Mouse (Mus musculus): ENCODE measurements at regions not wholly inside any gene's neighbourhood (a gene's known extent, or its start where the extent isn't known, plus 50 kb on each side); places are given as distances from the start of the nearest gene placed in this dataset.

- in situ Hi-C loops (cut with MboI; ENCODE audit: low pct_ligation_motif_present, low pct_unique_long_range_greater_than_20kb, low sequenced_read_pairs): loop anchor here (25.0 kb wide), 1 partner anchor 1514 kb away; no protein-coding TSS in a partner anchor
Observed at GRCm38 (mm10) chr2:159072997-159073690, 278.5 kb downstream of the Dhx35 start.

GRCm38 (mm10) chr2:159079836-159080235 lies 285.2 kb downstream of the Dhx35 start:
- no peak overlapping the region for H3K27ac ChIP-seq (ENCODE audit: insufficient read depth, low read depth)
- dilution Hi-C loops (cut with MboI; ENCODE audit: extremely low pct_ligation_motif_present, extremely low pct_unique_long_range_greater_than_20kb, low sequenced_read_pairs): no loop called here

More at GRCm38 (mm10) chr2:159072997-159073690, 278.5 kb downstream of the Dhx35 start:
- Histone ChIP-seq H3K27me3 (replicated peaks) (no peaks in the 10 kb centered on the region), H3K27ac (ENCODE audit: insufficient read depth, low read depth) (no peak overlapping the region), H3K9ac (ENCODE audit: insufficient read depth, low read depth) (no peak overlapping the region), H3K36me3 (replicated peaks in 1 of 2; ENCODE audit: control insufficient read depth in 1 of 2, insufficient read depth in 1 of 2, low read length in 1 of 2) (no peaks in the 10 kb centered on the region), H3K79me2 (replicated peaks; ENCODE audit: control insufficient read depth, extremely low read depth, insufficient read depth, poor library complexity, severe bottlenecking) (no peaks in the 10 kb centered on the region), H3K4me2 (ENCODE audit: insufficient read depth, low read depth, poor library complexity, severe bottlenecking) (no peak overlapping the region), H3K9me3 (replicated peaks; ENCODE audit: low read length) (no peaks in the 10 kb centered on the region), H3K4me1 (ENCODE audit: control insufficient read depth in 1 of 2, insufficient read depth in 2 of 2) (peaks cover 7 to 38% of the 10 kb centered on the region in 2 experiments), H3K4me3 (replicated peaks in 1 of 3; ENCODE audit: low read depth in 2 of 3, low read length in 2 of 3, poor library complexity in 1 of 3) (no peak overlapping the region)
- DNase-seq (ENCODE audit: extremely low read depth): no peak
- TF ChIP-seq ZKSCAN1 (IDR thresholded peaks at IDR 0.05; ENCODE audit: borderline replicate concordance, low read depth, low read length): no peak
- no peak for TF ChIP-seq NRF1 (IDR thresholded peaks at IDR 0.05; ENCODE audit: low read depth, low read length)
- TF ChIP-seq TBP (conservative IDR thresholded peaks at IDR 0.05; ENCODE audit: low read depth, low read length): 0 out of 2 replicates have a peak, but pooled peaks have one; percentile 11
- TF ChIP-seq BHLHE40 (IDR thresholded peaks at IDR 0.05; ENCODE audit: low read depth, low read length): peak; percentile 62; the same call in 1 of the 2 replicates
- no peak for TF ChIP-seq ZMIZ1 (IDR thresholded peaks at IDR 0.05; ENCODE audit: low read depth, low read length)
- dilution Hi-C loops (cut with MboI; ENCODE audit: extremely low pct_ligation_motif_present, extremely low pct_unique_long_range_greater_than_20kb, low sequenced_read_pairs): no loop called here

GRCm38 (mm10) chr2:159080784-159081544 lies 286.4 kb downstream of the Dhx35 start:
- Histone ChIP-seq H3K9me3 (replicated peaks; ENCODE audit: low read length) (peaks cover 4% of the 10 kb centered on the region), H3K4me3 (replicated peaks in 1 of 3; ENCODE audit: low read depth in 2 of 3, low read length in 2 of 3, poor library complexity in 1 of 3) (no peak overlapping the region), H3K4me2 (ENCODE audit: insufficient read depth, low read depth, poor library complexity, severe bottlenecking) (no peak overlapping the region), H3K9ac (ENCODE audit: insufficient read depth, low read depth) (no peak overlapping the region), H3K4me1 (ENCODE audit: control insufficient read depth in 1 of 2, insufficient read depth in 2 of 2) (peaks cover 8 to 31% of the 10 kb centered on the region in 2 experiments), H3K27me3 (replicated peaks) (no peaks in the 10 kb centered on the region), H3K36me3 (replicated peaks in 1 of 2; ENCODE audit: control insufficient read depth in 1 of 2, insufficient read depth in 1 of 2, low read length in 1 of 2) (no peaks in the 10 kb centered on the region), H3K27ac (ENCODE audit: insufficient read depth, low read depth) (no peak overlapping the region), H3K79me2 (replicated peaks; ENCODE audit: control insufficient read depth, extremely low read depth, insufficient read depth, poor library complexity, severe bottlenecking) (no peaks in the 10 kb centered on the region)
- dilution Hi-C loops (cut with MboI; ENCODE audit: extremely low pct_ligation_motif_present, extremely low pct_unique_long_range_greater_than_20kb, low sequenced_read_pairs) (no loop called here), in situ Hi-C loops (cut with MboI; ENCODE audit: low pct_ligation_motif_present, low pct_unique_long_range_greater_than_20kb, low sequenced_read_pairs) (no loop called here)
- no peak for DNase-seq (ENCODE audit: extremely low read depth)
- TF ChIP-seq POLR2AphosphoS2 (IDR thresholded peaks at IDR 0.05; ENCODE audit: low read depth, low read length): no peak
- TF ChIP-seq MXI1 (IDR thresholded peaks at IDR 0.05; ENCODE audit: low read depth, low read length): no peak
- TF ChIP-seq CHD1 (IDR thresholded peaks at IDR 0.05; ENCODE audit: low read depth, low read length): no peak

More at GRCm38 (mm10) chr2:159079836-159080235, 285.2 kb downstream of the Dhx35 start:
- in situ Hi-C loops (cut with MboI; ENCODE audit: low pct_ligation_motif_present, low pct_unique_long_range_greater_than_20kb, low sequenced_read_pairs): no loop called here
- no peaks in the 10 kb centered on the region for H3K79me2 ChIP-seq (replicated peaks; ENCODE audit: control insufficient read depth, extremely low read depth, insufficient read depth, poor library complexity, severe bottlenecking)
- peaks cover 4% of the 10 kb centered on the region for H3K9me3 ChIP-seq (replicated peaks; ENCODE audit: low read length)
- no peak overlapping the region for H3K9ac ChIP-seq (ENCODE audit: insufficient read depth, low read depth)
- no peak for TF ChIP-seq ZNF384 (IDR thresholded peaks at IDR 0.05; ENCODE audit: low read depth, low read length)
- TF ChIP-seq ELF1 (IDR thresholded peaks at IDR 0.05; ENCODE audit: low read depth, low read length): no peak
- no peak for TF ChIP-seq MAX (IDR thresholded peaks at IDR 0.05; ENCODE audit: low read length)
- no peak for TF ChIP-seq SMC3 (IDR thresholded peaks at IDR 0.05; ENCODE audit: low read depth, low read length)
- TF ChIP-seq E2F4 (IDR thresholded peaks at IDR 0.05; ENCODE audit: insufficient replicate concordance, low read depth, low read length): no peak
- no peak for TF ChIP-seq USF1 (IDR thresholded peaks at IDR 0.05; ENCODE audit: low read depth, low read length)
- H3K27me3 ChIP-seq (replicated peaks): no peaks in the 10 kb centered on the region
- H3K4me2 ChIP-seq (ENCODE audit: insufficient read depth, low read depth, poor library complexity, severe bottlenecking): no peak overlapping the region
- H3K4me3 ChIP-seq (replicated peaks in 1 of 3; ENCODE audit: low read depth in 2 of 3, low read length in 2 of 3, poor library complexity in 1 of 3): no peak overlapping the region
- no peak for DNase-seq (ENCODE audit: extremely low read depth)
- no peaks in the 10 kb centered on the region for H3K36me3 ChIP-seq (replicated peaks in 1 of 2; ENCODE audit: control insufficient read depth in 1 of 2, insufficient read depth in 1 of 2, low read length in 1 of 2)
- H3K4me1 ChIP-seq (ENCODE audit: control insufficient read depth in 1 of 2, insufficient read depth in 2 of 2): peaks cover 8 to 39% of the 10 kb centered on the region in 2 experiments
